Mouse (Mus musculus): ENCODE measurements around the gene Uqcrc2. TPM values are rescaled to one million over a fixed set of nuclear protein-coding genes. Genes with fewer than 3 reads are reported as not detected.

The Uqcrc2 gene
- polyA plus RNA-seq, 1 experiment, result 89.4 TPM

DNA sequence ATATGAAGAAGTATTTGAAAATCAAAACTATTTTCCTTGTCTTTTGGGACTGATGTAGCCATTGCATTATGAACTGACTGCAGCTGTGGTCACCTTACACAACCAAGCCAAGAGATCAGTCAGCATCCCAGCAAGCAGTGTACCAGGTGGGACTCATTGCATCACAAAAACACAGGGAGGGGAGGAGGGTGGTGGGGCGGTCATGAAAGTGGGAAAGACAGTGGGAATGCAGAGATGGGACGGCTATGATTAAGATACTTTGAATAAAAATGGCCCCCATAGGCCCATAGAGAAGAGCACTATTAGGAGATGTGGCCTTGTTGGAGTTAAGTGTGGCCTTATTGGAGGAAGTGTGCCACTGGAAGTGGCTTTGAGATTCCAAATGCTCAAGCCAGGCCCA, 61.4 kb downstream of the Uqcrc2 start:
- WGBS, result 96% methylated on average over 2 of the region's 2 CpGs
- no peak overlapping the region for H3K4me3 ChIP-seq (ENCODE audit: control insufficient read depth, insufficient read depth, low read length)
- no peaks in the 10 kb centered on the region for H3K27me3 ChIP-seq (ENCODE audit: control insufficient read depth, insufficient read depth, low read length)
- no peak for TF ChIP-seq CTCF (IDR thresholded peaks at IDR 0.05; ENCODE audit: borderline replicate concordance, control insufficient read depth, extremely low read depth, insufficient read depth, low read length, poor library complexity)
- no peak for TF ChIP-seq POLR2A (IDR thresholded peaks at IDR 0.05; ENCODE audit: control insufficient read depth, extremely low read depth, insufficient read depth, low read length, poor library complexity)
- H3K4me1 ChIP-seq (replicated peaks; ENCODE audit: control insufficient read depth, insufficient read depth, low read length), result peaks cover 16% of the 10 kb centered on the region
- no peaks in the 10 kb centered on the region for H3K36me3 ChIP-seq (ENCODE audit: control insufficient read depth, insufficient read depth, low read length)
- DNase-seq, result no peak
- H3K27ac ChIP-seq (ENCODE audit: control insufficient read depth, insufficient read depth, low read length), result no peak overlapping the region

DNA sequence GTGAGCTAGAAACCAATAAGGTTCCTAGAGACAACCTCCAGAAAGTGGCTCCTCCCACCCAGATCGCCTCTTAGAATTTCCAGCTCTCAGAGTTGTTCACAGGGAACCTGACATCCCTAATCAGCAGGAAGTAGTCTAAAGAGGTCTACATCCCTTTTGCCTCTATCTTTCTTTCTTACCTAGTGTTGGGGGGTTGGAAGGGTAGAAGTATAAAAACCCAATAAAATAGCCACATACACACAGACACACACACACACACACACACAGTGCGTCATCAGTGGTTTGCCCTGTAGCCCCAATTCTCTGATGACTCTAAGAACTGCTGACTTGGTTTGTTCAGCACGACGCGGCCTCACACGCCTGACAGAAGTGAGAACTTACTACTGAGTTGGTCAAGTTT, 64.6 kb downstream of the Uqcrc2 start:
- H3K36me3 ChIP-seq (ENCODE audit: control insufficient read depth, insufficient read depth, low read length), result no peaks in the 10 kb centered on the region
- H3K4me1 ChIP-seq (replicated peaks; ENCODE audit: control insufficient read depth, insufficient read depth, low read length), result peaks cover 12% of the 10 kb centered on the region
- 85% methylated on average over 6 of the region's 6 CpGs for WGBS
- no peak overlapping the region for H3K4me3 ChIP-seq (ENCODE audit: control insufficient read depth, insufficient read depth, low read length)
- DNase-seq, result no peak
- no peak for TF ChIP-seq CTCF (IDR thresholded peaks at IDR 0.05; ENCODE audit: borderline replicate concordance, control insufficient read depth, extremely low read depth, insufficient read depth, low read length, poor library complexity)
- TF ChIP-seq POLR2A (IDR thresholded peaks at IDR 0.05; ENCODE audit: control insufficient read depth, extremely low read depth, insufficient read depth, low read length, poor library complexity), result no peak
- H3K27ac ChIP-seq (ENCODE audit: control insufficient read depth, insufficient read depth, low read length), result no peak overlapping the region
- no peaks in the 10 kb centered on the region for H3K27me3 ChIP-seq (ENCODE audit: control insufficient read depth, insufficient read depth, low read length)

DNA sequence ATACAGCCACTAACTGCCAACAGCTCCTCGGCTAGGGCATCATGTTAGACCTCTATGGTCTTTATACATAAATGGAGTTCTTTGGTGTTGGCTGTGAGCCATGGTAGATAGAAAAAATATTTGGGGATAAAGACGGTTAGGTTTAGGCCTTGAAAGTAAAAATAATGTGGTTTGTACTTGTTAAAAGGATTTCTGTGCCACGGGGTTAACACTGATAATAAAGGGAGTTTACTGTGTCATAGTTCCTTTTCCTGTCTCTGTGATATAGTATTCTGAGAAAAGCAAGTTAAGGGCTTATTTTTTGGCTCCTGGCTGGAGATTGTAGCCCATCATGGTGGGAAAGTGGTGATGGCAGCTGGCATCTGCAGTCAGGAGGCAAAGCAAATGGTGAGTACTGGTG, 68.9 kb downstream of the Uqcrc2 start:
- no peak overlapping the region for H3K4me3 ChIP-seq (ENCODE audit: control insufficient read depth, insufficient read depth, low read length)
- no peak overlapping the region for H3K27ac ChIP-seq (ENCODE audit: control insufficient read depth, insufficient read depth, low read length)
- 18% methylated on average over 3 of the region's 3 CpGs for WGBS
- H3K36me3 ChIP-seq (ENCODE audit: control insufficient read depth, insufficient read depth, low read length), result no peaks in the 10 kb centered on the region
- H3K27me3 ChIP-seq (ENCODE audit: control insufficient read depth, insufficient read depth, low read length), result no peaks in the 10 kb centered on the region
- TF ChIP-seq CTCF (IDR thresholded peaks at IDR 0.05; ENCODE audit: borderline replicate concordance, control insufficient read depth, extremely low read depth, insufficient read depth, low read length, poor library complexity) (no peak), POLR2A (IDR thresholded peaks at IDR 0.05; ENCODE audit: control insufficient read depth, extremely low read depth, insufficient read depth, low read length, poor library complexity) (no peak)
- no peak for DNase-seq
- peaks cover 7% of the 10 kb centered on the region for H3K4me1 ChIP-seq (replicated peaks; ENCODE audit: control insufficient read depth, insufficient read depth, low read length)

Other genes starting within 250 kb of the Uqcrc2 start
- gene Abca16, start 225.5 kb upstream of the Uqcrc2 start, polyA plus RNA-seq (2012; rRNA removed), result not detected in 2 replicates
- 0.05 TPM in 1 of 2 replicates, not detected in the other for gene Pdzd9, start 35.2 kb downstream of the Uqcrc2 start, polyA plus RNA-seq (2012; rRNA removed)
- gene Mosmo, start 42.4 kb downstream of the Uqcrc2 start, polyA plus RNA-seq (2012; rRNA removed), result 29.8 and 31.0 TPM in 2 replicates
- gene Vwa3a, start 104.1 kb downstream of the Uqcrc2 start, polyA plus RNA-seq (2012; rRNA removed), result 0.70 and 0.88 TPM in 2 replicates
- 0.08 TPM in 1 of 2 replicates, not detected in the other for gene Gm5737, start 177.2 kb downstream of the Uqcrc2 start, polyA plus RNA-seq (2012; rRNA removed)
- 26.2 and 29.5 TPM in 2 replicates for gene Eef2k, start 207.7 kb downstream of the Uqcrc2 start, polyA plus RNA-seq (2012; rRNA removed)